Mouse (Mus musculus): ENCODE measurements around the gene Tmcc2.

DNA sequence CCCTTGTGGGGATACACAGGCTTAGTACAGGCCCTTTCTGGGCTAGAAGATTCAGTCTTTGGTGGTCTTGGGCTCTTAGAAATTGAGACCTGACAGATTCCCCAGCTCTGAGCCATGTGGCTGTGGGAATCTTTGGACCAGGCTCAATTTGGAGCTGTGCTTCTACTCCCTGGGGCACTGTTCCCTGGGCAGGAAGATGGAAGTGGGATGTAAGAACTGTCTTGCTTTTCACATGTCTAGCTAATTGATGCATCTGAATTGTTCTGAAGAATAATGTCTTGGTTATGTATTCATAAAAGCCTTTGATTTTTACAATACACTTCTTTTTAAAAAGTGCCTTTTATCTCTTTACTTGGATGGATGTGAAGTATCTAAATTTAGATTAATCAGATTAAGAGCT lies 34.5 kb upstream of the Tmcc2 start:
- TF ChIP-seq EP300 (IDR thresholded peaks at IDR 0.05; ENCODE audit: low read depth) (no peak), CTCF (IDR thresholded peaks at IDR 0.05; ENCODE audit: low read depth) (no peak)
